Mouse (Mus musculus) urinary bladder, postnatal 10 days (tissue): ENCODE results near the gene Gpatch3.

Source experiments
- DNase-seq: peaks from one replicate; pipeline ENCODE4 v3.0.0; 2022; ENCODE audit warnings: low spot score

Gpatch3 gene

GRCm38 (mm10) chr4:133584059-133584951 lies 9.8 kb downstream of the Gpatch3 start, which contains the start of gene Gpn2:
TSS of gene Gpn2 (plus strand) at chr4:133584362.
- DNase-seq, result no peak

GRCm38 (mm10) chr4:133592570-133592969 lies 18.0 kb downstream of the Gpatch3 start:
- no peak for DNase-seq

GRCm38 (mm10) chr4:133595538-133595937 lies 21.0 kb downstream of the Gpatch3 start:
- DNase-seq, result no peak

GRCm38 (mm10) chr4:133596084-133596483 lies 21.5 kb downstream of the Gpatch3 start:
- DNase-seq, result no peak

- DNase-seq, result no peak
These were observed 24.1 kb downstream of the Gpatch3 start for GRCm38 (mm10) chr4:133598616-133599015.

GRCm38 (mm10) chr4:133599116-133599515 lies 24.6 kb downstream of the Gpatch3 start:
- no peak for DNase-seq

- peak; percentile 78 for DNase-seq
These were observed 25.1 kb downstream of the Gpatch3 start for GRCm38 (mm10) chr4:133599571-133600073.

- no peak for DNase-seq
These were observed 25.8 kb downstream of the Gpatch3 start for GRCm38 (mm10) chr4:133600306-133600705.

GRCm38 (mm10) chr4:133601721-133602218 lies 27.2 kb downstream of the Gpatch3 start, which contains the start of gene Sfn:
TSS of gene Sfn (minus strand) at chr4:133602168.
- DNase-seq, result peak; percentile 54

GRCm38 (mm10) chr4:133603056-133603455 lies 28.5 kb downstream of the Gpatch3 start:
- DNase-seq, result no peak

GRCm38 (mm10) chr4:133604175-133604574 lies 29.6 kb downstream of the Gpatch3 start:
- DNase-seq, result no peak

- no peak for DNase-seq
These were observed 30.3 kb downstream of the Gpatch3 start for GRCm38 (mm10) chr4:133604856-133605255.

GRCm38 (mm10) chr4:133605330-133605729 lies 30.8 kb downstream of the Gpatch3 start:
- no peak for DNase-seq

- no peak for DNase-seq
These were observed 32.7 kb downstream of the Gpatch3 start for GRCm38 (mm10) chr4:133607284-133607683.

GRCm38 (mm10) chr4:133609719-133610118 lies 35.2 kb downstream of the Gpatch3 start:
- no peak for DNase-seq

GRCm38 (mm10) chr4:133611815-133612214 lies 37.3 kb downstream of the Gpatch3 start:
- DNase-seq, result no peak

GRCm38 (mm10) chr4:133612416-133612815 lies 37.9 kb downstream of the Gpatch3 start:
- no peak for DNase-seq

GRCm38 (mm10) chr4:133613026-133613425 lies 38.5 kb downstream of the Gpatch3 start:
- no peak for DNase-seq

GRCm38 (mm10) chr4:133613867-133614266 lies 39.3 kb downstream of the Gpatch3 start:
- no peak for DNase-seq

GRCm38 (mm10) chr4:133614274-133614761 lies 39.8 kb downstream of the Gpatch3 start:
- no peak for DNase-seq

- no peak for DNase-seq
These were observed 40.9 kb downstream of the Gpatch3 start for GRCm38 (mm10) chr4:133615416-133615815.

GRCm38 (mm10) chr4:133617936-133618335 lies 43.4 kb downstream of the Gpatch3 start:
- DNase-seq, result no peak
